Mouse (Mus musculus) embryonic facial prominence, embryonic 12.5 days (tissue): ENCODE results near the gene Rtn4rl1. TPM values are rescaled to one million over a fixed set of nuclear protein-coding genes. Genes with fewer than 3 reads are reported as not detected.

Experiments used
- ATAC-seq: fragments of 200-750 bp; cut with Nextera tagmentation; 2 replicates; pipeline ENCODE4 v1.8.0; 2017; ENCODE audit not compliant: insufficient number of reproducible peaks, insufficient read depth, low FRiP score, low TSS enrichment
- H3K27ac ChIP-seq: fragments of 300-500 bp; sonication (generic); 2 replicates; pipeline ENCODE4 v1.5.1; 2016; ENCODE audit warnings: mild to moderate bottlenecking
- H3K27me3 ChIP-seq: fragments of 300-500 bp; sonication (generic); 2 replicates; pipeline ENCODE4 v1.6.1; 2016; ENCODE audit warnings: mild to moderate bottlenecking, moderate library complexity
- H3K36me3 ChIP-seq: fragments of 300-500 bp; sonication (generic); 2 replicates; pipeline ENCODE4 v1.6.1; 2016; ENCODE audit warnings: mild to moderate bottlenecking
- H3K4me1 ChIP-seq: fragments of 300-500 bp; sonication (generic); 2 replicates; pipeline ENCODE4 v1.6.1; 2016
- H3K4me2 ChIP-seq: fragments of 300-500 bp; sonication (generic); replicated peaks from 2 replicates; pipeline ENCODE4 v1.6.1; 2016; ENCODE audit warnings: mild to moderate bottlenecking, moderate library complexity
- H3K4me3 ChIP-seq: fragments of 300-500 bp; sonication (generic); 2 replicates; pipeline ENCODE4 v1.5.1; 2016; ENCODE audit warnings: mild to moderate bottlenecking
- H3K9ac ChIP-seq: fragments of 300-500 bp; sonication (generic); 2 replicates; pipeline ENCODE4 v1.6.1; 2016; ENCODE audit warnings: mild to moderate bottlenecking, moderate library complexity
- H3K9me3 ChIP-seq: fragments of 300-500 bp; sonication (generic); 2 replicates; pipeline ENCODE4 v1.6.1; 2016; ENCODE audit warnings: mild to moderate bottlenecking, moderate library complexity
- WGBS: fragments of 180-500 bp; shearing (Covaris S2); methylation state at CpG from one replicate; pipeline ENCODE4 v1.1.7; 2016; 5-methylcytosine and 5-hydroxymethylcytosine counted together
- polyA plus RNA-seq: library from polyadenylated mRNA; unstranded; fragments of >200 nt; fragmentation: Nextera tagmentation; extraction: Ambion mirVana; gene quantifications from 2 replicates; pipeline ENCODE4 v1.2.1, GENCODE M21; 2016

The Rtn4rl1 gene
- polyA plus RNA-seq, 1 experiment from 2014 or later: 5.1 TPM

- peaks cover 45% of the 10 kb centered on the region for H3K4me1 ChIP-seq
- no peak overlapping the region for H3K4me2 ChIP-seq
- H3K27me3 ChIP-seq: peaks cover 57% of the 10 kb centered on the region
- H3K36me3 ChIP-seq: no peaks in the 10 kb centered on the region
- H3K27ac ChIP-seq: no peak overlapping the region
- no peak overlapping the region for H3K9ac ChIP-seq
- WGBS: 52% methylated on average over 6 of the region's 6 CpGs
- ATAC-seq: no peak
- H3K9me3 ChIP-seq: no peaks in the 10 kb centered on the region
- no peak overlapping the region for H3K4me3 ChIP-seq
Measured at GRCm38 (mm10) chr11:75191841-75192240, 1.7 kb upstream of the Rtn4rl1 start.

- Histone ChIP-seq H3K4me3 (peak overlapping the region; percentile 46), H3K27me3 (peaks cover 63% of the 10 kb centered on the region), H3K9ac (no peak overlapping the region), H3K9me3 (no peaks in the 10 kb centered on the region), H3K27ac (no peak overlapping the region), H3K4me2 (peak overlapping the region; percentile 80), H3K4me1 (peaks cover 45% of the 10 kb centered on the region), H3K36me3 (no peaks in the 10 kb centered on the region)
- 22% methylated on average over 13 of the region's 13 CpGs for WGBS
- ATAC-seq: no peak
Measured at GRCm38 (mm10) chr11:75192336-75193214, 1.0 kb upstream of the Rtn4rl1 start.

GRCm38 (mm10) chr11:75194121-75194849, 702 bp downstream of the Rtn4rl1 start:
- WGBS: under 1% methylated on average over 52 of the region's 52 CpGs
- no peaks in the 10 kb centered on the region for H3K36me3 ChIP-seq
- ATAC-seq: no peak
- H3K27ac ChIP-seq: no peak overlapping the region
- H3K4me1 ChIP-seq: peaks cover 43% of the 10 kb centered on the region
- H3K27me3 ChIP-seq: peaks cover 77% of the 10 kb centered on the region
- peak overlapping the region; percentile 46 for H3K4me3 ChIP-seq
- no peaks in the 10 kb centered on the region for H3K9me3 ChIP-seq
- peak overlapping the region; percentile 44 for H3K9ac ChIP-seq
- H3K4me2 ChIP-seq: peak overlapping the region; percentile 80

GRCm38 (mm10) chr11:75194850-75195461, 1.4 kb downstream of the Rtn4rl1 start:
- H3K4me3 ChIP-seq: peak overlapping the region; percentile 46
- H3K9ac ChIP-seq: peak overlapping the region; percentile 41
- WGBS: under 1% methylated on average over 39 of the region's 39 CpGs
- H3K4me1 ChIP-seq: peaks cover 37% of the 10 kb centered on the region
- ATAC-seq: no peak
- H3K27ac ChIP-seq: no peak overlapping the region
- H3K9me3 ChIP-seq: no peaks in the 10 kb centered on the region
- peak overlapping the region; percentile 80 for H3K4me2 ChIP-seq
- H3K27me3 ChIP-seq: peaks cover 80% of the 10 kb centered on the region
- no peaks in the 10 kb centered on the region for H3K36me3 ChIP-seq

- no peak overlapping the region for H3K9ac ChIP-seq
- peaks cover 30% of the 10 kb centered on the region for H3K4me1 ChIP-seq
- H3K27ac ChIP-seq: no peak overlapping the region
- no peaks in the 10 kb centered on the region for H3K36me3 ChIP-seq
- peaks cover 78% of the 10 kb centered on the region for H3K27me3 ChIP-seq
- 43% methylated on average over 6 of the region's 6 CpGs for WGBS
- no peaks in the 10 kb centered on the region for H3K9me3 ChIP-seq
- no peak for ATAC-seq
- H3K4me3 ChIP-seq: no peak overlapping the region
- no peak overlapping the region for H3K4me2 ChIP-seq
Measured at GRCm38 (mm10) chr11:75196131-75196530, 2.5 kb downstream of the Rtn4rl1 start.

- H3K27me3 ChIP-seq: peaks cover 62% of the 10 kb centered on the region
- WGBS: 35% methylated on average over 7 of the region's 7 CpGs
- no peak overlapping the region for H3K27ac ChIP-seq
- no peak for ATAC-seq
- H3K4me2 ChIP-seq: no peak overlapping the region
- no peaks in the 10 kb centered on the region for H3K36me3 ChIP-seq
- no peak overlapping the region for H3K4me3 ChIP-seq
- H3K9ac ChIP-seq: no peak overlapping the region
- no peaks in the 10 kb centered on the region for H3K9me3 ChIP-seq
- H3K4me1 ChIP-seq: peaks cover 27% of the 10 kb centered on the region
Measured at GRCm38 (mm10) chr11:75197956-75198355, 4.4 kb downstream of the Rtn4rl1 start.

GRCm38 (mm10) chr11:75198792-75199191, 5.2 kb downstream of the Rtn4rl1 start:
- Histone ChIP-seq H3K4me3 (no peak overlapping the region), H3K9ac (no peak overlapping the region), H3K9me3 (no peaks in the 10 kb centered on the region), H3K4me1 (peaks cover 24% of the 10 kb centered on the region), H3K36me3 (no peaks in the 10 kb centered on the region), H3K27me3 (peaks cover 54% of the 10 kb centered on the region), H3K4me2 (no peak overlapping the region), H3K27ac (no peak overlapping the region)
- 61% methylated on average over 4 of the region's 4 CpGs for WGBS
- no peak for ATAC-seq

- Histone ChIP-seq H3K4me3 (no peak overlapping the region), H3K9me3 (no peaks in the 10 kb centered on the region), H3K36me3 (no peaks in the 10 kb centered on the region), H3K4me1 (peaks cover 13% of the 10 kb centered on the region), H3K9ac (no peak overlapping the region), H3K4me2 (no peak overlapping the region), H3K27me3 (peaks cover 42% of the 10 kb centered on the region), H3K27ac (no peak overlapping the region)
- WGBS: 86% methylated on average over 5 of the region's 5 CpGs
- no peak for ATAC-seq
Measured at GRCm38 (mm10) chr11:75199951-75200350, 6.4 kb downstream of the Rtn4rl1 start.

- Histone ChIP-seq H3K4me2 (no peak overlapping the region), H3K27me3 (peaks cover 32% of the 10 kb centered on the region), H3K9ac (no peak overlapping the region), H3K4me1 (peaks cover 6% of the 10 kb centered on the region), H3K9me3 (no peaks in the 10 kb centered on the region), H3K36me3 (no peaks in the 10 kb centered on the region), H3K27ac (no peak overlapping the region), H3K4me3 (no peak overlapping the region)
- no peak for ATAC-seq
- WGBS: 88% methylated on average over 12 of the region's 12 CpGs
Measured at GRCm38 (mm10) chr11:75200935-75201334, 7.4 kb downstream of the Rtn4rl1 start.

GRCm38 (mm10) chr11:75201721-75202120, 8.1 kb downstream of the Rtn4rl1 start:
- Histone ChIP-seq H3K4me3 (no peak overlapping the region), H3K9ac (no peak overlapping the region), H3K4me2 (no peak overlapping the region), H3K4me1 (peaks cover 6% of the 10 kb centered on the region; the same call in 1 of the 2 replicates), H3K9me3 (no peaks in the 10 kb centered on the region), H3K36me3 (no peaks in the 10 kb centered on the region), H3K27me3 (peaks cover 24% of the 10 kb centered on the region), H3K27ac (no peak overlapping the region)
- WGBS: 43% methylated on average over 8 of the region's 8 CpGs
- ATAC-seq: no peak

- H3K9me3 ChIP-seq: no peaks in the 10 kb centered on the region
- H3K36me3 ChIP-seq: no peaks in the 10 kb centered on the region
- H3K4me3 ChIP-seq: no peak overlapping the region
- no peak for ATAC-seq
- H3K9ac ChIP-seq: no peak overlapping the region
- peaks cover 6% of the 10 kb centered on the region; the same call in 1 of the 2 replicates for H3K27me3 ChIP-seq
- peaks cover 6% of the 10 kb centered on the region; the same call in 1 of the 2 replicates for H3K4me1 ChIP-seq
- no peak overlapping the region for H3K27ac ChIP-seq
- H3K4me2 ChIP-seq: no peak overlapping the region
- WGBS: 80% methylated on average over 4 of the region's 4 CpGs
Measured at GRCm38 (mm10) chr11:75203926-75204325, 10.3 kb downstream of the Rtn4rl1 start.
